Mouse (Mus musculus) intestine, postnatal 0 days (tissue): ENCODE data around the gene 3110040M04Rik. TPM values are rescaled to one million over a fixed set of nuclear protein-coding genes. Genes with fewer than 3 reads are reported as not detected.
"Not testable (repeated sequence)": the region's sequence is repeated elsewhere in the genome, so short reads cannot be mapped to it uniquely, and the experiment has no call there.

Source experiments
- ATAC-seq: fragments of 200-750 bp; cut with Nextera tagmentation; 2 replicates; pipeline ENCODE4 v1.8.0; 2017; ENCODE audit warnings: mild to moderate bottlenecking, moderate TSS enrichment, moderate library complexity
- H3K27ac ChIP-seq: fragments of 300-500 bp; sonication (generic); 2 replicates; pipeline ENCODE4 v1.5.1; 2014; ENCODE audit warnings: mild to moderate bottlenecking, low read depth, low read length, moderate library complexity
- H3K27me3 ChIP-seq: fragments of 300-500 bp; sonication (generic); replicated peaks from 2 replicates; pipeline ENCODE4 v1.6.1; 2014; ENCODE audit warnings: low read length, mixed read lengths; ENCODE audit not compliant: control insufficient read depth, insufficient read depth
- H3K36me3 ChIP-seq: fragments of 300-500 bp; sonication (generic); 2 replicates; pipeline ENCODE4 v1.6.1; 2014; ENCODE audit warnings: mild to moderate bottlenecking, moderate library complexity; ENCODE audit not compliant: control insufficient read depth, insufficient read depth
- H3K4me1 ChIP-seq: fragments of 300-500 bp; sonication (generic); replicated peaks from 2 replicates; pipeline ENCODE4 v1.6.1; 2014; ENCODE audit warnings: antibody characterized with exemption, low read length, mixed read lengths; ENCODE audit not compliant: control insufficient read depth, insufficient read depth
- H3K4me2 ChIP-seq: fragments of 300-500 bp; sonication (generic); replicated peaks from 2 replicates; pipeline ENCODE4 v1.6.1; 2014; ENCODE audit warnings: low read depth, mild to moderate bottlenecking, moderate library complexity
- H3K4me3 ChIP-seq: fragments of 300-500 bp; sonication (generic); 2 replicates; pipeline ENCODE4 v1.5.1; 2014; ENCODE audit warnings: low read depth, low read length
- H3K9ac ChIP-seq: fragments of 300-500 bp; sonication (generic); 2 replicates; pipeline ENCODE4 v1.6.1; 2014; ENCODE audit warnings: mild to moderate bottlenecking, low read depth, low read length
- H3K9me3 ChIP-seq: fragments of 300-500 bp; sonication (generic); 2 replicates; pipeline ENCODE4 v1.6.1; 2016; ENCODE audit warnings: mixed run types; ENCODE audit not compliant: control insufficient read depth
- CTCF ChIP-seq: sonication (generic); IDR thresholded peaks from 2 replicates; pipeline ENCODE4 v1.5.1; 2016; ENCODE audit warnings: low read depth, mild to moderate bottlenecking, control low read depth, antibody characterized with exemption, moderate library complexity
- WGBS: fragments of 180-500 bp; shearing (Covaris S2); extraction: QIAGEN DNeasy Blood & Tissue Kit; methylation state at CpG from one replicate; pipeline ENCODE4 v1.1.7; 2014; 5-methylcytosine and 5-hydroxymethylcytosine counted together
- polyA plus RNA-seq: library from polyadenylated mRNA; unstranded; fragments of >200 nt; fragmentation: Nextera tagmentation; extraction: Ambion mirVana; gene quantifications from 2 replicates; pipeline ENCODE4 v1.2.1, GENCODE M21; 2015

3110040M04Rik gene
- not detected in 2 replicates for polyA plus RNA-seq

DNA sequence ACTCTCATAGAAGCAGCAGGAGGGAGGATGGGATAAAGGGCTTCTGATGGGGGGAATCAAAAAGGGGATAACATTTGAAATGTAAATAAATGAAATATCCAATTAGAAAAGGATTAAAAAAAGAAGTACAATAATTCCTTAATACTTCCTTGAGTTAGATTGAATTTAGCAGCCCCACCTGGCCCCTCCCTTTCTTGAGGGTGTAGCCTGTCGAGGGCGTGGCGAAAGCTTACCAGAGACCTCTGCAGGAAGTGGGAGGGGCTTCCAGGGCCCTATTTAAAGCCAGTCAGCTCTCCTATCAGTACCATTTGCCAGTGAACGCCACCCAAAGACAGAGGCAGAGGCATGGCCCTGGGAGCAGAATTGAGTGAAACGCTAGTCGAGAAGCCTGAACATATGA, at the start of gene 3110040M04Rik:
Gene 3110040M04Rik (plus strand): TSS at position 304 of the 400 bp plus-strand sequence.
- H3K9me3 ChIP-seq, H3K4me1 ChIP-seq, H3K36me3 ChIP-seq, H3K27ac ChIP-seq, H3K9ac ChIP-seq, ATAC-seq, H3K4me2 ChIP-seq, H3K4me3 ChIP-seq, H3K27me3 ChIP-seq: not testable (repeated sequence)
- WGBS, result no CpG with 5 or more reads among the region's 6 CpGs

DNA sequence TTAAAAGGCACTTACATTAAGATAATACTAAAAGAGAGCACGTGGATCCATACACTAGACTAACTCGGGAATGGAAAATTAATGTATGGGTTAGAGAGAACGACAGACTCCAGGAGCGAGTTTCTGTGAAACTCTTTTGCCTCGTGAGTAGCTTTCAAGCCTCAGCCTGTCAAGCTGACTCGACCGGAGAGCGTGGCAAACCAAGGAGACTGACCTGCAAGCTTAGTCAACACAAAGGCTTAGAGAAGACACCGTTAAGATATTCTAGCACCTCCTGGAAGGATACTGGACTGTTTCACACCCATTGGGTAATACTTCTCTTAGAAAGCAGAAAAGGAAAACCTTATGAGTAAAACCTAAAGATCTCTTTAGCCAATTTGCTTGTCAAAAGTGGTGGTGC, 49.8 kb upstream of the 3110040M04Rik start:
- not testable (repeated sequence) for H3K27ac ChIP-seq, ATAC-seq

DNA sequence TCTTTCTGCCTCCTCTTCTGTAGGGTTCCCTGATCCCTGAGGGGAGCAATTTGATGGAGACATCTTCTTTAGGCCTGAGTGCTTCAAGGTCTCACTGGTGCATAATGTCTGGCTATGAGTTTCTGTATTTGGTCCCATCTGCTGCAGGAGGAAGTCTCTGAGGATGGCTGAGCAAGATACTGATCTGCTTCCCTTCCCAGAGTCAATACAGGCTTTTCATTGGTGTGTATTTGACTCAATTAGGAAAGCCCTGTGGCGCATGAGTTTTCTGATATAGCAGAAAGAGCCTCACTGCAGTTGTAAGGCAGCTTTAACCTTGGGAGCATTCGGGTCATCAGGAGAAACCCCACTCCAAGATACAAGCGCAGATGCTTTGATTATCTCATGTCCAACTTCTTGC, 47.8 kb upstream of the 3110040M04Rik start:
- H3K27ac ChIP-seq, result no peak overlapping the region
- no peak overlapping the region for H3K4me2 ChIP-seq
- 92% methylated on average over 3 of the region's 3 CpGs for WGBS
- ATAC-seq, result no peak
- H3K9ac ChIP-seq, result no peak overlapping the region
- no peak overlapping the region for H3K4me3 ChIP-seq
- no peaks in the 10 kb centered on the region for H3K4me1 ChIP-seq
- TF ChIP-seq CTCF, result no peak
- no peaks in the 10 kb centered on the region for H3K27me3 ChIP-seq
- H3K9me3 ChIP-seq, result no peaks in the 10 kb centered on the region
- no peaks in the 10 kb centered on the region for H3K36me3 ChIP-seq

More for the DNA sequence above, 49.8 kb upstream of the 3110040M04Rik start:
- H3K9me3 ChIP-seq, H3K4me3 ChIP-seq, H3K9ac ChIP-seq, H3K4me2 ChIP-seq, H3K36me3 ChIP-seq, H3K4me1 ChIP-seq, H3K27me3 ChIP-seq: not testable (repeated sequence)
- 84% methylated on average over 9 of the region's 9 CpGs for WGBS

DNA sequence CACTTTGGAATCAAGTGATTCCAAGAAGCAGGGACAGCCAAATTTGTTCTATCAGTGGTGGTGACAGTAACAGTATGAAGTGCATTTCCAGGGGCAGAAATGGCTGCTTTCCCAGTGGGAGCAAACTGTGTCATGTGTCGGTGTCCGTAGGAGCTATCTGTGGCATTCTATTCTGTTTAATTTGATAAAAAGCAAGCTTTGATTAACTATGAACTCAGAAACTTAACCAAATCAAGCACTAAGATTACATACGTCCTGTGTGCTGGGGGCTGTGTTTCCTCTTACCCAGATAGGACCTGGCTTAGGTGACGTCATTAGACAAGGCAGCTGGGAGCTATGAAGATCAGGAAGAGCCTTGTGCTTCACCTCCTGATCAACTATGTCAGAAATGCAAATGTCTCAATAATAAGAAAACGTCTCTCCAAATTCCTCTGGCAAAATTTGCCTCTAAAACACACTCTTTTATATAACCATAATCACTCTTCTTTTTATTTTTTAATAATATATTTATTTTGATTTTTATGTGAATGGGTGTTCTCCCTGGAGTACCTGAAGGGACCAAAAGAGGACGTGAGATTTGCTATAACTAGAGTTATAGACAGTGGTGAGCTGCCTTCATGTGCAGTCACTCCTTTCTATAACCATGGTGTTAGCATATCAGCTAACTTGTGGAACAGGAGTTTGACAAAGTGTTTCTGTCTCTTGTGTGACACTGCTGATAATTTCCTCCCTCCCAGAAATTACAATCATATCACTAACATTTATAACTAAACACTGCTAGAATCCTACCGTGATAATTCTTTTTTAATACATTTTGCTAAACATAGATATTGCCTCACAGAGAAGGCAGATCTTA, 46.9 kb upstream of the 3110040M04Rik start:
- H3K27ac ChIP-seq, result no peak overlapping the region
- no peaks in the 10 kb centered on the region for H3K27me3 ChIP-seq
- no peak for TF ChIP-seq CTCF
- 76% methylated on average over 7 of the region's 7 CpGs for WGBS
- H3K9ac ChIP-seq, result no peak overlapping the region
- H3K4me3 ChIP-seq, result no peak overlapping the region
- H3K4me2 ChIP-seq, result no peak overlapping the region
- H3K4me1 ChIP-seq, result no peaks in the 10 kb centered on the region
- H3K36me3 ChIP-seq, result no peaks in the 10 kb centered on the region
- ATAC-seq, result no peak
- H3K9me3 ChIP-seq, result no peaks in the 10 kb centered on the region

DNA sequence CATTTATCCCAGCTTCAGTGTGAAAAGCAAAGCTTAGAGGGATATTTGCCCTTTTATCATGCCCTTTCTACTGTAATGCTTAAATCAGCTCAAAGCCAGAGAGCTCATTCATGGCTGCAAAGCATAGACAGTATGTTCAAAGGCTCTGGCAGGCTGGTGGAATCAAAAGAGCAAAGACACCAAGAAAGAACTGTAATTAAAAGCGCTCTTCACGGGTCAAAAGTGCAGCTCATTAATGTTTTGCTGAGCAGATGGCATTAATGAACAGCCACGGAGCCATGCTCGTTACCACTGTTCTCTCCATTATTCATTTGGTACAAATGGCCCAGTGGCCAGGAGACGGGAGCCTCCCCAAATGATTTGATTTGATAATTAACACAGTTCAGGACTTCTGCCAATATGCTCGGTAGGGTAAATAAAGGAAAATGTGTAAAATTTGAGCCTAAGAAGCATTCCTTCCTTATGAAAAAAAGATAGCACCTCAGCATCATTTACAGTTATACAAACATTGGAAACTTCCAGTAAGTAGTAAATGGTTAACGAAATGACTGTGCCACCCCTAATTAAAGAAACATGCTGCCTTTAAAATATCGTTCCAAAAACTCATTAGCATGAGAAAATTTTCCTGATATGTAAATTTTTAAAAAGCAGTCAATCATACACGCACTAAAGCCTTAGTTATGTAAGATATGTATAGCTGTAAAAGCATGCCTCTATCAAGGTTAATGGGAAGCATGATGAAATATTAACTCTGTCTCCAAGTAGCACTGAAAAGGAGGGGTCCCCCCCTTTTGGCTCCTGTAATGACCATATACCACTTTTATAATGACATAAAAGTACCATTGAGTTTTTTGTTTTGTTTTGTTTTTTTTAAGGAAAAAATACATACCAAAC, 45.7 kb upstream of the 3110040M04Rik start:
- H3K9me3 ChIP-seq, result no peaks in the 10 kb centered on the region
- 40% methylated on average over 9 of the region's 9 CpGs for WGBS
- H3K27ac ChIP-seq, result no peak overlapping the region
- ATAC-seq, result 0 out of 2 replicates have a peak, but pooled peaks have one; percentile 42
- H3K36me3 ChIP-seq, result no peaks in the 10 kb centered on the region
- TF ChIP-seq CTCF, result no peak
- no peak overlapping the region for H3K9ac ChIP-seq
- H3K4me3 ChIP-seq, result no peak overlapping the region
- H3K27me3 ChIP-seq, result no peaks in the 10 kb centered on the region
- H3K4me2 ChIP-seq, result no peak overlapping the region
- no peaks in the 10 kb centered on the region for H3K4me1 ChIP-seq

DNA sequence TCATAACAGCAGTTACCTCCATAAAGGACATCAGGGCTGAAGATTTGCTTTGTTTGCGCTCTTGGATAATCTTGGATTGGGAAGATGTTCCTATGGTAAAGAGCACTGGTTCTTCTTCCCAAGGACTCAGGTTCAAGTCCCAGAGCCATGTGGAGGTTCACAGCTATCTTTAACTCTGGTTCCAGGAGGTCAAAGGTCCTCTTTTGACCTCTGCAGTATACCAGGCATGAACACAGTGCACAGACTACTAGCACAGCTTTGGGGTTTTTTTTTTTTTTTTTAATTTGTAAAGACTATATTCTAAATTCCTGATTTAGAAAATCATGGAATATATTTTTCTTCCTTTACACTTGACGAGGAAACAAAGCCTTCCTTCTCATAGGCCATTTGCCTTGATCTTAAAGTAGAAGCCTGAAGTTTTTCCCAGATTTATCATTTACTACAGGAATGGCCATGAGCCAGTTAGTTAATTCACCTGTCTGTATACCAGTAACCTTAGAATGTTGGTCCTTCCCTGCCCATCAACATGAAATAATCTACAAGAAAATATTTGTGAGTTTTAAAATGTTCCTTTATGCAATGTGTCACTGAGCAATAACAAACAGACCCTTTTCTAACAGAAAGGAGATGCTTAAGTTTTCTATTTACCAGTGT, 44.9 kb upstream of the 3110040M04Rik start:
- Histone ChIP-seq H3K4me1 (no peaks in the 10 kb centered on the region), H3K9ac (no peak overlapping the region), H3K27me3 (no peaks in the 10 kb centered on the region), H3K4me3 (no peak overlapping the region), H3K4me2 (no peak overlapping the region), H3K27ac (no peak overlapping the region), H3K36me3 (no peaks in the 10 kb centered on the region), H3K9me3 (no peaks in the 10 kb centered on the region)
- TF ChIP-seq CTCF, result no peak
- no peak for ATAC-seq
- 84% methylated on average over 2 of the region's 2 CpGs for WGBS
